Mouse (Mus musculus): Measurements from ENCODE around the gene Hbp1.

- TF ChIP-seq CTCF (IDR thresholded peaks at IDR 0.05; ENCODE audit: low read depth) = no peak
- TF ChIP-seq EP300 (optimal IDR thresholded peaks at IDR 0.05) = no peak
Measured at GRCm38 (mm10) chr12:31938391-31938997, 11.8 kb downstream of the Hbp1 start.

All from stomach, postnatal 0 days (tissue).